In genomic region chr15:97914331-97914747, GRCm38 (mm10) we compare ENCODE assay signal across 9 mouse cellular contexts. TPM values are rescaled to one million over a fixed set of nuclear protein-coding genes. Genes with fewer than 3 reads are reported as not detected.
DNase-seq lines count a peak whose midpoint lies in the region; ATAC-seq and TF ChIP-seq lines count a peak whose summit lies in the region.
"Had no signal": no experiment of that assay in that cellular context is flagged by ENCODE, and none has a peak within 500 bp of the region (broad histone marks: within the 10 kb centered on the region; RNA-seq: fewer than 3 reads in every experiment).

No protein-coding gene starts in this region.

- H3K9me3 ChIP-seq in kidney, embryonic 14.5 days (ENCODE audit: control insufficient read depth, low read length) = no peaks in the 10 kb centered on the region
- H3K9me3 ChIP-seq in embryonic facial prominence, embryonic 11.5 days (replicated peaks; ENCODE audit: control insufficient read depth, low read length) = no peaks in the 10 kb centered on the region
- H3K9me3 ChIP-seq: G1E had no signal

- H3K4me3 ChIP-seq in kidney, adult 2 months (ENCODE audit: insufficient read depth, low read depth, low read length) = no peak overlapping the region
- no peak overlapping the region for H3K4me3 ChIP-seq in kidney, embryonic 14.5 days (ENCODE audit: low read length)
- H3K4me3 ChIP-seq in embryonic facial prominence, embryonic 11.5 days (ENCODE audit: low read depth, low read length) = no peak overlapping the region

- no peaks in the 10 kb centered on the region for H3K27me3 ChIP-seq in kidney, adult 2 months (replicated peaks; ENCODE audit: control insufficient read depth, insufficient read depth, low read length)
- H3K27me3 ChIP-seq in kidney, embryonic 14.5 days (ENCODE audit: control insufficient read depth, insufficient read depth, low read length) = 0 out of 2 replicates have a peak, but pooled peaks cover 3% of the 10 kb centered on the region
- no peaks in the 10 kb centered on the region for H3K27me3 ChIP-seq in embryonic facial prominence, embryonic 11.5 days (ENCODE audit: control insufficient read depth, insufficient read depth, low read length)

- no peak for TF ChIP-seq CTCF in kidney, adult 2 months (conservative IDR thresholded peaks at IDR 0.05; ENCODE audit: insufficient read depth, insufficient read length, low read depth, low read length)

- TF ChIP-seq POLR2A in kidney, adult 2 months (IDR thresholded peaks at IDR 0.05; ENCODE audit: low read depth, low read length) = no peak

- H3K27ac ChIP-seq in kidney, adult 2 months (ENCODE audit: insufficient read depth, low read depth, low read length) = no peak overlapping the region
- H3K27ac ChIP-seq in kidney, embryonic 14.5 days (ENCODE audit: low read depth, low read length) = no peak overlapping the region
- no peak overlapping the region for H3K27ac ChIP-seq in embryonic facial prominence, embryonic 11.5 days (replicated peaks; ENCODE audit: low read depth, low read length)

- ATAC-seq in kidney, embryonic 14.5 days (ENCODE audit: low FRiP score, low TSS enrichment) = no peak
- ATAC-seq in embryonic facial prominence, embryonic 11.5 days (replicated peaks; ENCODE audit: insufficient number of reproducible peaks, low FRiP score, low TSS enrichment, low read depth) = peak; percentile 83

- H3K4me2 ChIP-seq in kidney, embryonic 14.5 days (replicated peaks; ENCODE audit: low read depth, low read length) = no peak overlapping the region; the same call in 1 of the 2 replicates
- no peak overlapping the region for H3K4me2 ChIP-seq in embryonic facial prominence, embryonic 11.5 days (ENCODE audit: low read depth, low read length)

- peak; percentile 82 for DNase-seq in kidney, adult 2 months
- DNase-seq in embryonic facial prominence, embryonic 11.5 days (ENCODE audit: low spot score) = peak; percentile 67
- peak; percentile 64 to 67 for DNase-seq in heart, postnatal 10 days
- peak; percentile 50 to 65 for DNase-seq in lung, postnatal 4 days
- DNase-seq in right cerebral cortex, adult 2 months (ENCODE audit: low spot score in 2 of 2) = no peak
- no peak for DNase-seq in spleen, postnatal 14 days (ENCODE audit: low spot score in 2 of 2)
- DNase-seq in left cerebral cortex, adult 9 months (ENCODE audit: low spot score in 2 of 2) = no peak

- no peaks in the 10 kb centered on the region; the same call in 1 of the 2 replicates for H3K4me1 ChIP-seq in kidney, adult 2 months (ENCODE audit: control insufficient read depth, insufficient read depth, low read length)
- H3K4me1 ChIP-seq in kidney, embryonic 14.5 days (ENCODE audit: control insufficient read depth, insufficient read depth, low read length) = peaks cover 7% of the 10 kb centered on the region; the same call in 1 of the 2 replicates
- H3K4me1 ChIP-seq in embryonic facial prominence, embryonic 11.5 days (ENCODE audit: control insufficient read depth, insufficient read depth, low read length) = no peaks in the 10 kb centered on the region

- H3K36me3 ChIP-seq in kidney, adult 2 months (ENCODE audit: control insufficient read depth, insufficient read depth, low read length) = no peaks in the 10 kb centered on the region
- no peaks in the 10 kb centered on the region for H3K36me3 ChIP-seq in kidney, embryonic 14.5 days (ENCODE audit: control insufficient read depth, insufficient read depth, low read length)
- no peaks in the 10 kb centered on the region for H3K36me3 ChIP-seq in embryonic facial prominence, embryonic 11.5 days (replicated peaks; ENCODE audit: control insufficient read depth, insufficient read depth, low read depth, low read length)
- H3K36me3 ChIP-seq: G1E had no signal

- intact Hi-C loops in heart, postnatal 10 days (cut with DNase I) = no loop called here

- 31% methylated on average over 9 of the region's 9 CpGs for WGBS in kidney, adult 2 months
- WGBS in kidney, embryonic 14.5 days = 24% methylated on average over 9 of the region's 9 CpGs
- WGBS in embryonic facial prominence, embryonic 11.5 days = 19% methylated on average over 9 of the region's 9 CpGs

- H3K9ac ChIP-seq in kidney, embryonic 14.5 days (ENCODE audit: low read depth, low read length) = no peak overlapping the region
- H3K9ac ChIP-seq in embryonic facial prominence, embryonic 11.5 days (replicated peaks; ENCODE audit: low read length) = no peak overlapping the region

RNA-seq across cellular contexts. Expression of gene Vdr, which starts 3.9 kb away (rescaled TPM):
- 96.6 and 114 TPM in 2 replicates for polyA plus RNA-seq in kidney, adult 2 months (2012; rRNA removed)
- 1.4 and 2.8 TPM in 2 replicates for polyA plus RNA-seq in kidney, embryonic 14.5 days (2014; fragmentation: Nextera tagmentation; extraction: Ambion mirVana)
- polyA plus RNA-seq in embryonic facial prominence, embryonic 11.5 days (2014; fragmentation: Nextera tagmentation; extraction: Ambion mirVana) = 0.29 and 0.36 TPM in 2 replicates
- 1 to 10 TPM; 1.6 to 2.3 TPM for total RNA-seq in heart, postnatal 10 days (2021)

RNA-seq across cellular contexts. Expression of gene Tmem106c, which starts 49.7 kb away (rescaled TPM):
- polyA plus RNA-seq in kidney, adult 2 months (2012; rRNA removed) = 69.4 and 74.9 TPM in 2 replicates
- polyA plus RNA-seq in kidney, embryonic 14.5 days (2014; fragmentation: Nextera tagmentation; extraction: Ambion mirVana) = 40.9 and 44.9 TPM in 2 replicates
- polyA plus RNA-seq in embryonic facial prominence, embryonic 11.5 days (2014; fragmentation: Nextera tagmentation; extraction: Ambion mirVana) = 39.1 and 40.6 TPM in 2 replicates
- total RNA-seq in heart, postnatal 10 days (2021) = 10 to 100 TPM; 16.6 to 20.9 TPM

Comparison
In these comparisons a context has a peak if more than half of its experiments do, and no peak if none do; other contexts are left out.
1. RNA of gene Vdr, which starts 3.9 kb away (polyA plus RNA-seq): 96.6 to 114 TPM in kidney, adult 2 months; 1.4 to 2.8 TPM in kidney, embryonic 14.5 days and 0.29 to 0.36 TPM in embryonic facial prominence, embryonic 11.5 days; every median in the first group is over 10 times any median in the second.
2. DNase-seq: peak in kidney, adult 2 months (single experiment), embryonic facial prominence, embryonic 11.5 days (single experiment), heart, postnatal 10 days (2 of 2) and lung, postnatal 4 days (2 of 2); none in right cerebral cortex, adult 2 months (0 of 2), spleen, postnatal 14 days (0 of 2) and left cerebral cortex, adult 9 months (0 of 2).